ENCODE assay signal across 11 mouse cellular contexts in genomic region chr8:90520186-90520585, GRCm38 (mm10).
A peak's percentile ranks its signal among the peaks of the same experiment; 100 is the strongest.
DNase-seq lines count a peak whose midpoint lies in the region; ATAC-seq lines count a peak whose summit lies in the region.
"Had no signal": no experiment of that assay in that cellular context is flagged by ENCODE, and none has a peak within 500 bp of the region (broad histone marks: within the 10 kb centered on the region; RNA-seq: fewer than 3 reads in every experiment).

No protein-coding gene starts in this region.

- H3K9ac ChIP-seq in kidney, embryonic 14.5 days (ENCODE audit: low read depth, low read length) = no peak overlapping the region
- no peak overlapping the region for H3K9ac ChIP-seq in embryonic facial prominence, embryonic 11.5 days (replicated peaks; ENCODE audit: low read length)
- no peak overlapping the region for H3K9ac ChIP-seq in hindbrain, embryonic 14.5 days
- H3K9ac ChIP-seq in neural tube, embryonic 11.5 days (ENCODE audit: low read length) = no peak overlapping the region
- H3K9ac ChIP-seq: stomach, embryonic 15.5 days had no signal

- H3K4me3 ChIP-seq in kidney, embryonic 14.5 days (ENCODE audit: low read length) = no peak overlapping the region
- H3K4me3 ChIP-seq in embryonic facial prominence, embryonic 11.5 days (ENCODE audit: low read depth, low read length) = no peak overlapping the region
- no peak overlapping the region for H3K4me3 ChIP-seq in hindbrain, embryonic 14.5 days (replicated peaks; ENCODE audit: low read length)
- no peak overlapping the region for H3K4me3 ChIP-seq in neural tube, embryonic 11.5 days (ENCODE audit: low read depth, low read length)
- H3K4me3 ChIP-seq: limb, embryonic 10.5 days; stomach, embryonic 15.5 days had no signal

- no peak for DNase-seq in kidney, adult 8-10 months
- DNase-seq in embryonic facial prominence, embryonic 11.5 days (ENCODE audit: low spot score) = peak; percentile 59
- peak; percentile 54 for DNase-seq in hindbrain, embryonic 14.5 days (ENCODE audit: low spot score)
- DNase-seq in neural tube, embryonic 11.5 days (ENCODE audit: low spot score) = peak; percentile 63
- no peak for DNase-seq in thymus, adult 18-20 months
- DNase-seq in ovary, postnatal 36 days (ENCODE audit: low spot score) = no peak
- DNase-seq in heart, postnatal 25 days (ENCODE audit: low spot score) = no peak
- DNase-seq: cerebellum, postnatal 25 days had no signal

- no peaks in the 10 kb centered on the region for H3K27me3 ChIP-seq in kidney, embryonic 14.5 days (ENCODE audit: control insufficient read depth, insufficient read depth, low read length)
- no peaks in the 10 kb centered on the region for H3K27me3 ChIP-seq in embryonic facial prominence, embryonic 11.5 days (ENCODE audit: control insufficient read depth, insufficient read depth, low read length)
- H3K27me3 ChIP-seq in hindbrain, embryonic 14.5 days (ENCODE audit: control insufficient read depth, insufficient read depth, low read length) = no peaks in the 10 kb centered on the region
- H3K27me3 ChIP-seq in neural tube, embryonic 11.5 days (ENCODE audit: control insufficient read depth, insufficient read depth, low read length) = no peaks in the 10 kb centered on the region
- H3K27me3 ChIP-seq: stomach, embryonic 15.5 days had no signal

- no peaks in the 10 kb centered on the region for H3K4me1 ChIP-seq in kidney, embryonic 14.5 days (ENCODE audit: control insufficient read depth, insufficient read depth, low read length)
- no peaks in the 10 kb centered on the region for H3K4me1 ChIP-seq in embryonic facial prominence, embryonic 11.5 days (ENCODE audit: control insufficient read depth, insufficient read depth, low read length)
- peaks cover 13% of the 10 kb centered on the region; the same call in 1 of the 2 replicates for H3K4me1 ChIP-seq in hindbrain, embryonic 14.5 days (replicated peaks; ENCODE audit: control insufficient read depth, insufficient read depth, low read length)
- H3K4me1 ChIP-seq in neural tube, embryonic 11.5 days (ENCODE audit: control insufficient read depth, insufficient read depth, low read length) = 0 out of 2 replicates have a peak, but pooled peaks cover 6% of the 10 kb centered on the region
- H3K4me1 ChIP-seq: stomach, embryonic 15.5 days had no signal

- no peaks in the 10 kb centered on the region for H3K36me3 ChIP-seq in kidney, embryonic 14.5 days (ENCODE audit: control insufficient read depth, insufficient read depth, low read length)
- no peaks in the 10 kb centered on the region for H3K36me3 ChIP-seq in embryonic facial prominence, embryonic 11.5 days (replicated peaks; ENCODE audit: control insufficient read depth, insufficient read depth, low read depth, low read length)
- H3K36me3 ChIP-seq in hindbrain, embryonic 14.5 days (replicated peaks; ENCODE audit: control insufficient read depth, insufficient read depth) = no peaks in the 10 kb centered on the region
- no peaks in the 10 kb centered on the region for H3K36me3 ChIP-seq in neural tube, embryonic 11.5 days (ENCODE audit: control insufficient read depth, insufficient read depth, low read length)
- H3K36me3 ChIP-seq: limb, embryonic 10.5 days; stomach, embryonic 15.5 days had no signal

- ATAC-seq in kidney, embryonic 14.5 days (ENCODE audit: low FRiP score, low TSS enrichment) = peak; percentile 57; the same call in 1 of the 2 replicates
- 0 out of 2 replicates have a peak, but pooled peaks have one; percentile 48 for ATAC-seq in embryonic facial prominence, embryonic 11.5 days (replicated peaks; ENCODE audit: insufficient number of reproducible peaks, low FRiP score, low TSS enrichment, low read depth)
- ATAC-seq in hindbrain, embryonic 14.5 days (ENCODE audit: low FRiP score) = peak; percentile 69; the same call in 1 of the 2 replicates
- ATAC-seq in neural tube, embryonic 11.5 days (ENCODE audit: insufficient read depth, low FRiP score, low TSS enrichment) = peak; percentile 87

- H3K27ac ChIP-seq in kidney, embryonic 14.5 days (ENCODE audit: low read depth, low read length) = no peak overlapping the region
- H3K27ac ChIP-seq in embryonic facial prominence, embryonic 11.5 days (replicated peaks; ENCODE audit: low read depth, low read length) = no peak overlapping the region
- no peak overlapping the region for H3K27ac ChIP-seq in hindbrain, embryonic 14.5 days
- H3K27ac ChIP-seq in neural tube, embryonic 11.5 days (ENCODE audit: low read depth, low read length) = no peak overlapping the region
- H3K27ac ChIP-seq: limb, embryonic 10.5 days; stomach, embryonic 15.5 days had no signal

- WGBS in kidney, embryonic 14.5 days = 22% methylated on average over 4 of the region's 4 CpGs
- 25% methylated on average over 4 of the region's 4 CpGs for whole genome bisulfite sequencing in embryonic facial prominence, embryonic 11.5 days
- WGBS in hindbrain, embryonic 14.5 days = 16% methylated on average over 4 of the region's 4 CpGs
- 25% methylated on average over 4 of the region's 4 CpGs for WGBS in neural tube, embryonic 11.5 days

- H3K4me2 ChIP-seq in kidney, embryonic 14.5 days (replicated peaks; ENCODE audit: low read depth, low read length) = no peak overlapping the region
- no peak overlapping the region for H3K4me2 ChIP-seq in embryonic facial prominence, embryonic 11.5 days (ENCODE audit: low read depth, low read length)
- no peak overlapping the region for H3K4me2 ChIP-seq in hindbrain, embryonic 14.5 days (replicated peaks)
- no peak overlapping the region for H3K4me2 ChIP-seq in neural tube, embryonic 11.5 days (ENCODE audit: low read depth)
- H3K4me2 ChIP-seq: stomach, embryonic 15.5 days had no signal

- intact Hi-C loops in heart, postnatal 25 days (cut with DNase I) = no loop called here

- no peaks in the 10 kb centered on the region for H3K9me3 ChIP-seq in kidney, embryonic 14.5 days (ENCODE audit: control insufficient read depth, low read length)
- H3K9me3 ChIP-seq in embryonic facial prominence, embryonic 11.5 days (replicated peaks; ENCODE audit: control insufficient read depth, low read length) = no peaks in the 10 kb centered on the region
- no peaks in the 10 kb centered on the region for H3K9me3 ChIP-seq in hindbrain, embryonic 14.5 days (ENCODE audit: control insufficient read depth, low read length)
- H3K9me3 ChIP-seq in neural tube, embryonic 11.5 days (ENCODE audit: control insufficient read depth, low read length) = no peaks in the 10 kb centered on the region
- H3K9me3 ChIP-seq: limb, embryonic 10.5 days; stomach, embryonic 15.5 days had no signal

Comparison
In these comparisons a context has a peak if more than half of its experiments do, and no peak if none do; other contexts are left out.
1. DNase-seq: peak in embryonic facial prominence, embryonic 11.5 days (single experiment), hindbrain, embryonic 14.5 days (single experiment) and neural tube, embryonic 11.5 days (single experiment); none in kidney, adult 8-10 months (0 of 2), thymus, adult 18-20 months (0 of 2), ovary, postnatal 36 days (single experiment) and heart, postnatal 25 days (single experiment).
2. Peak in every context shown above with its lines, with median percentiles within 50 percentile points of each other: ATAC-seq.